Mouse (Mus musculus): ENCODE results near the gene Zfp513.

Gene Zfp513

GRCm38 (mm10) chr5:31168630-31169029 is 33.5 kb downstream of the Zfp513 start:
- no peak for DNase-seq (ENCODE audit: low read depth, low spot score)

- DNase-seq (ENCODE audit: low read depth, low spot score): no peak
Measured at GRCm38 (mm10) chr5:31164878-31165277, 37.2 kb downstream of the Zfp513 start.

- DNase-seq (ENCODE audit: low read depth, low spot score): no peak
Measured at GRCm38 (mm10) chr5:31162462-31162861, 39.6 kb downstream of the Zfp513 start.

DNA sequence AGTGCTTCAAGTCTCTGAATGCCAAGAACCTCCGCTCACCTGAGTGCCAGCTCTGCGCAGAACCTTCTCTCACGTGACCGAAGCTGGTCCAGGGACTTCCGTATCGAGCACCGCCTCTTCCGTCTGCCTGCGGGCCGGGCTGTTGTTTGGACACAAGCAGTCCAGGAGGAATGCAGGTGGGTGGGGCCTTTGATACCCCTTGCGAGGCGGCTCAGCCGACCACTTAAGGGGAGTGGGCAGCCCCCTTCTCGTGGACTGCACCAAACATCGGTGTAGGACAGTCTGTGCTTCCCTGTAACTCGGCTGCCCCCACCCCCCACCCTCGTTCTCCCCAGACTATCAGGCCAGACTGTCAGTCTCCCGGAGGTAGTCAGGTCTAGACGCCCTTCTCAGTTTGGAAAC is 48.0 kb downstream of the Zfp513 start, which contains the start of gene Mpv17:
TSS of gene Mpv17 (minus strand) at position 100 of the 402 bp plus-strand sequence.
- peak; percentile 53 for DNase-seq (ENCODE audit: low read depth, low spot score)

DNA sequence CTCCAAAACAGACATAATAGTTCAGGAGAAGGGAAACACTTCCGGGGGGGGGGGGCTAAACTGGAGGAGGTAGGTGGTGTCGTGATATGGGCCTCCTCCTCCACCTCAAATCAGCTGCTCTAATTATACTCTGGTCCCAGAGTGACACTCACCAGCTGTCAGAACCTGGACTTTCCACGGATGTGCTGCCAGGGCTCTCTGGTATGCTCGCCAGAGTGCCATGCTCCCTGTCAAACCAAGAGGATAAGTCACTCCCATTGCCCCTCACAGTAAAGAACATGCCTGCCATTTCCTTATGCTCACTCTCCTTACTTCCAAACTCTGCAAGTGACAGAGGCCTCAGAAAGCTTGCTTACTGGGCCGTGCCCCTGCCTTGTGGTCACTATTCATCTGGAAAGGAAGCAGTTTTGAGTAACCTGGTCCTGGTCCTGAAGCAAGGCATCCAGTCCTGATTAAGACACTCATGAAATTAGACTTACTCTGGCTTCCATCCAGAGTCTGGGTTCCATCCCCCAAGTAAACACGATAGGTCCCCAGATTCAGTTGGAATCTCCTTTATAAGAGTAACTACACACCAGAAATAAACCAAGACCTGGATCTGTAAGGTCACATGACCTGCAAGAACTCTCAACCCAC is 48.5 kb downstream of the Zfp513 start:
- DNase-seq (ENCODE audit: low read depth, low spot score): no peak

DNA sequence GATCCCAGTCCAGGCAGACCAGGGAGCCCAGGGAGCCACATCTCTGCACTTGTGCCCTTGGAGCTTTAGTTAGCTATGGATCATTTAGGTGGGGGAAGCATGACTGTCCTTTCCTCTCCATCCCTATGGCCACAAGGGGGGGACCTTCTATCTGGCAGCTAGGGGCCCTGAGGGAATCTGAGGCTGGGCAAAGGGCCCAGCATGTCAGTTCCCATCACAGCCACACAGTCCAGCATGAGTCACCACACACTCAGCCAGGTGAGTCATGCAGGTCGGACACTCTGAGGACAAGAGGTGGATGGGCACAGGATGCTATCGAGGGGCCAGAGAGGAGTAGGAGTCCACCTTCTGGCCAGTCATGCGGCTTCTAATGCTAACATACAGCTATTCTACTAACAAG is 50.4 kb downstream of the Zfp513 start:
- DNase-seq (ENCODE audit: low read depth, low spot score): no peak

DNA sequence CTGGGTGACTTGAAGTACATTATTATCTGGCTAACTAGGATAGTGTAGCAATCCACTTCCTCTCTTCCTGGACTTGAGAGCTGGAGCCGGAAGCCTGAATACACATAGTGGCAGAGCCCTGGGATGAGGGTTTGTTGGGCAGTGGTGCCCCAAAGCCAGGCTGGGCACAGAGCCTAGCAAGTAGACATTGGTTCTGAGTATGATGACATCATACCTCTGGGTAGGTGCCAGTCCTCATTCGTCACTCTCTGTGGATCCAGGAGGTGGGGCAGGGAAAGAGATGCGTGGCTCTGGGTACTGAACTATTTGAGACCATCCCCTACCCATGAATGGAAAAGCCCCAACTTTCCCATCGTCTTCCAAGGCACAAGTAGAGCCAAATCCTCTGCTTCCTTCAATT is 52.3 kb downstream of the Zfp513 start:
- no peak for DNase-seq (ENCODE audit: low read depth, low spot score)

Data from c-Kit-negative CD71-positive TER-119-positive erythroid progenitor cells, embryonic 14.5 days (primary cell).